Mouse (Mus musculus) midbrain, embryonic 14.5 days (tissue): Measurements from ENCODE around the gene Mllt6. TPM values are rescaled to one million over a fixed set of nuclear protein-coding genes. Genes with fewer than 3 reads are reported as not detected.

Source experiments
- ATAC-seq: fragments of 200-750 bp; cut with Nextera tagmentation; 2 replicates; pipeline ENCODE4 v1.8.0; 2017; ENCODE audit warnings: moderate number of reproducible peaks, moderate library complexity; ENCODE audit not compliant: low FRiP score, low TSS enrichment
- DNase-seq: peaks from one replicate; pipeline ENCODE4 v3.0.0-alpha.2; 2015
- H3K27ac ChIP-seq: fragments of 300-500 bp; sonication (generic); replicated peaks from 2 replicates; pipeline ENCODE4 v1.5.1; 2014; ENCODE audit warnings: mild to moderate bottlenecking, low read depth, low read length, moderate library complexity
- H3K27me3 ChIP-seq: fragments of 300-500 bp; sonication (generic); 2 replicates; pipeline ENCODE4 v1.6.1; 2014; ENCODE audit warnings: low read length, control low read depth, mixed read lengths; ENCODE audit not compliant: control insufficient read depth, insufficient read depth
- H3K36me3 ChIP-seq: fragments of 300-500 bp; sonication (generic); 2 replicates; pipeline ENCODE4 v1.6.1; 2014; ENCODE audit warnings: low read length, control low read depth; ENCODE audit not compliant: control insufficient read depth, insufficient read depth
- H3K4me1 ChIP-seq: fragments of 300-500 bp; sonication (generic); 2 replicates; pipeline ENCODE4 v1.6.1; 2014; ENCODE audit warnings: mild to moderate bottlenecking, antibody characterized with exemption, low read length, control low read depth; ENCODE audit not compliant: control insufficient read depth, insufficient read depth
- H3K4me2 ChIP-seq: fragments of 300-500 bp; sonication (generic); 2 replicates; pipeline ENCODE4 v1.6.1; 2014; ENCODE audit warnings: mild to moderate bottlenecking, low read length, moderate library complexity
- H3K4me3 ChIP-seq: fragments of 300-500 bp; sonication (generic); replicated peaks from 2 replicates; pipeline ENCODE4 v1.5.1; 2014; ENCODE audit warnings: low read depth, low read length
- H3K9ac ChIP-seq: fragments of 300-500 bp; sonication (generic); replicated peaks from 2 replicates; pipeline ENCODE4 v1.6.1; 2014; ENCODE audit warnings: mild to moderate bottlenecking, low read length, moderate library complexity
- H3K9me3 ChIP-seq: fragments of 300-500 bp; sonication (generic); 2 replicates; pipeline ENCODE4 v1.6.1; 2016; ENCODE audit warnings: low read length, control low read depth, mixed read lengths; ENCODE audit not compliant: control insufficient read depth
- WGBS: fragments of 180-500 bp; shearing (Covaris S2); extraction: QIAGEN DNeasy Blood & Tissue Kit; methylation state at CpG from one replicate; pipeline ENCODE4 v1.1.7; 2014; 5-methylcytosine and 5-hydroxymethylcytosine counted together
- polyA plus RNA-seq: library from polyadenylated mRNA; unstranded; fragments of >200 nt; fragmentation: Nextera tagmentation; extraction: Ambion mirVana; gene quantifications from 2 replicates; pipeline ENCODE4 v1.2.1, GENCODE M21; 2014

Mllt6 gene
- polyA plus RNA-seq, 1 experiment from 2014 or later = 6.2 TPM

- no peak for DNase-seq
- no peak for ATAC-seq
- 29% methylated on average over 8 of the region's 8 CpGs for WGBS
- Histone ChIP-seq H3K9ac (no peak overlapping the region), H3K4me1 (peaks cover 9% of the 10 kb centered on the region; the same call in 1 of the 2 replicates), H3K4me2 (no peak overlapping the region), H3K27ac (0 out of 2 replicates have a peak overlapping the region, but pooled peaks have one; percentile 9), H3K4me3 (no peak overlapping the region), H3K9me3 (no peaks in the 10 kb centered on the region), H3K27me3 (no peaks in the 10 kb centered on the region), H3K36me3 (peaks cover 94% of the 10 kb centered on the region)
Measured at GRCm38 (mm10) chr11:97677842-97678241, 14.6 kb downstream of the Mllt6 start.

GRCm38 (mm10) chr11:97678301-97678700 is 15.1 kb downstream of the Mllt6 start:
- Histone ChIP-seq H3K36me3 (peaks cover 89% of the 10 kb centered on the region), H3K9ac (no peak overlapping the region)
- 63% methylated on average over 15 of the region's 15 CpGs for WGBS

GRCm38 (mm10) chr11:97680430-97680829 is 17.2 kb downstream of the Mllt6 start:
- no peaks in the 10 kb centered on the region for H3K9me3 ChIP-seq
- H3K4me1 ChIP-seq = peaks cover 12% of the 10 kb centered on the region; the same call in 1 of the 2 replicates
- H3K27ac ChIP-seq = no peak overlapping the region; the same call in 1 of the 2 replicates
- no peak overlapping the region for H3K4me2 ChIP-seq
- ATAC-seq (no peak), DNase-seq (no peak)
- peaks cover 68% of the 10 kb centered on the region for H3K36me3 ChIP-seq
- 71% methylated on average over 12 of the region's 12 CpGs for WGBS
- H3K4me3 ChIP-seq = no peak overlapping the region
- H3K9ac ChIP-seq = no peak overlapping the region
- no peaks in the 10 kb centered on the region for H3K27me3 ChIP-seq

More at GRCm38 (mm10) chr11:97678301-97678700, 15.1 kb downstream of the Mllt6 start:
- H3K27ac ChIP-seq = no peak overlapping the region
- ATAC-seq (no peak; the same call in 1 of the 2 replicates), DNase-seq (no peak)
- no peak overlapping the region for H3K4me3 ChIP-seq
- no peaks in the 10 kb centered on the region for H3K27me3 ChIP-seq
- peaks cover 9% of the 10 kb centered on the region; the same call in 1 of the 2 replicates for H3K4me1 ChIP-seq
- H3K9me3 ChIP-seq = no peaks in the 10 kb centered on the region
- H3K4me2 ChIP-seq = no peak overlapping the region

GRCm38 (mm10) chr11:97682504-97683055 is 19.4 kb downstream of the Mllt6 start:
- WGBS = 85% methylated on average over 6 of the region's 6 CpGs
- H3K27me3 ChIP-seq = no peaks in the 10 kb centered on the region
- no peak for ATAC-seq

GRCm38 (mm10) chr11:97684063-97684680 is 21.0 kb downstream of the Mllt6 start:
- Histone ChIP-seq H3K4me1 (peaks cover 6% of the 10 kb centered on the region; the same call in 1 of the 2 replicates), H3K27ac (no peak overlapping the region), H3K9ac (no peak overlapping the region), H3K4me3 (no peak overlapping the region), H3K4me2 (no peak overlapping the region), H3K36me3 (peaks cover 44% of the 10 kb centered on the region), H3K27me3 (no peaks in the 10 kb centered on the region), H3K9me3 (no peaks in the 10 kb centered on the region)
- 88% methylated on average over 6 of the region's 6 CpGs for WGBS
- ATAC-seq = no peak
- no peak for DNase-seq

More at GRCm38 (mm10) chr11:97682504-97683055, 19.4 kb downstream of the Mllt6 start:
- Histone ChIP-seq H3K4me1 (peaks cover 8% of the 10 kb centered on the region; the same call in 1 of the 2 replicates), H3K4me3 (no peak overlapping the region), H3K36me3 (peaks cover 48% of the 10 kb centered on the region), H3K9ac (no peak overlapping the region), H3K27ac (no peak overlapping the region), H3K4me2 (no peak overlapping the region), H3K9me3 (no peaks in the 10 kb centered on the region)
- no peak for DNase-seq

GRCm38 (mm10) chr11:97684766-97685165 is 21.6 kb downstream of the Mllt6 start:
- Histone ChIP-seq H3K27me3 (no peaks in the 10 kb centered on the region), H3K4me1 (peaks cover 6% of the 10 kb centered on the region; the same call in 1 of the 2 replicates), H3K4me2 (peak overlapping the region; percentile 85), H3K9me3 (no peaks in the 10 kb centered on the region), H3K36me3 (peaks cover 43% of the 10 kb centered on the region), H3K9ac (0 out of 2 replicates have a peak overlapping the region, but pooled peaks have one; percentile 26), H3K4me3 (no peak overlapping the region), H3K27ac (no peak overlapping the region)
- no peak for DNase-seq
- WGBS = 46% methylated on average over 7 of the region's 7 CpGs
- no peak for ATAC-seq

- peak; percentile 81 for DNase-seq
- peak within 1 kb of the TSS; percentile 45; the same call in 1 of the 2 replicates for H3K27ac ChIP-seq
Measured at GRCm38 (mm10) chr11:97685613-97686321, 22.6 kb downstream of the Mllt6 start, which contains the start of gene Cisd3. Gene Cisd3, plus strand, starts transcription at chr11:97685826.

GRCm38 (mm10) chr11:97686322-97686908 is 23.2 kb downstream of the Mllt6 start:
- H3K27ac ChIP-seq = no peak overlapping the region
- 0 out of 2 replicates have a peak overlapping the region, but pooled peaks have one; percentile 41 for H3K4me3 ChIP-seq
- peak overlapping the region; percentile 85 for H3K4me2 ChIP-seq
- peaks cover 6% of the 10 kb centered on the region; the same call in 1 of the 2 replicates for H3K4me1 ChIP-seq
- H3K36me3 ChIP-seq = peaks cover 45% of the 10 kb centered on the region
- 72% methylated on average over 11 of the region's 11 CpGs for whole genome bisulfite sequencing
- DNase-seq (no peak), ATAC-seq (no peak)
- no peaks in the 10 kb centered on the region for H3K27me3 ChIP-seq
- H3K9ac ChIP-seq = no peak overlapping the region
- H3K9me3 ChIP-seq = no peaks in the 10 kb centered on the region

More at GRCm38 (mm10) chr11:97685613-97686321, 22.6 kb downstream of the Mllt6 start, which contains the start of gene Cisd3:
- peak within 1 kb of the TSS; percentile 85 for H3K4me2 ChIP-seq
- ATAC-seq = peak; percentile 63
- peaks cover 44% of the 10 kb centered on the region for H3K36me3 ChIP-seq
- no peaks in the 10 kb centered on the region for H3K27me3 ChIP-seq
- 2% methylated on average over 43 of the region's 43 CpGs for WGBS
- H3K9ac ChIP-seq = peak within 1 kb of the TSS; percentile 57
- no peaks in the 10 kb centered on the region for H3K9me3 ChIP-seq
- peaks cover 6% of the 10 kb centered on the region; the same call in 1 of the 2 replicates for H3K4me1 ChIP-seq
- peak within 1 kb of the TSS; percentile 41 for H3K4me3 ChIP-seq
